Mouse (Mus musculus): ENCODE measurements around the gene Pdgfc. TPM values are rescaled to one million over a fixed set of nuclear protein-coding genes. Genes with fewer than 3 reads are reported as not detected.

The Pdgfc gene
- polyA plus RNA-seq, 1 experiment: 1.3 TPM

DNA sequence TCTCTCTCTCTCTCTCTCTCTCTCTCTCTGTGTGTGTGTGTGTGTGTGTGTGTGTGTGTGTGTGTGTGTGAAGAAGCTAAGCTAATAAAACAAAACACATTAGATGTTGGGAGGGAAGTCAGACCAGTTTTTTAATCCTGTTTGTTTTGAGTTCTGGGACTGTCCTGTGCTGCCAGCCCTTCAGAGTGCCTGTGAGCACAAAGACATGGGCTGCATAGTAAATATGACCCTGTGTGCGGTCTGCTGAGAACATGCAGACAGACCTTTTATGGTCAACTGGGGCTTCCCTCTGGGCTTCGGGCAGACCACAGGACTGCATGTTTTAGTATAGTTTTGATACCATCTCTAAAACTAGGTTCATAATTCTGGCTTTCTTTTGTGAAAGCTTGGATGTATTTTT lies 32.3 kb downstream of the Pdgfc start:
- TF ChIP-seq POLR2A (IDR thresholded peaks at IDR 0.05; ENCODE audit: borderline replicate concordance, extremely low read depth, low read depth, low read length): no peak
- no peak for TF ChIP-seq CTCF (IDR thresholded peaks at IDR 0.05; ENCODE audit: insufficient read depth, low read length)
- Histone ChIP-seq H3K4me3 (replicated peaks; ENCODE audit: extremely low read depth, low read depth, low read length) (no peak overlapping the region), H3K4me1 (ENCODE audit: control insufficient read depth, insufficient read depth, low read length) (no peaks in the 10 kb centered on the region)
- no peak for DNase-seq
- whole genome bisulfite sequencing: 61% methylated on average over 2 of the region's 2 CpGs

DNA sequence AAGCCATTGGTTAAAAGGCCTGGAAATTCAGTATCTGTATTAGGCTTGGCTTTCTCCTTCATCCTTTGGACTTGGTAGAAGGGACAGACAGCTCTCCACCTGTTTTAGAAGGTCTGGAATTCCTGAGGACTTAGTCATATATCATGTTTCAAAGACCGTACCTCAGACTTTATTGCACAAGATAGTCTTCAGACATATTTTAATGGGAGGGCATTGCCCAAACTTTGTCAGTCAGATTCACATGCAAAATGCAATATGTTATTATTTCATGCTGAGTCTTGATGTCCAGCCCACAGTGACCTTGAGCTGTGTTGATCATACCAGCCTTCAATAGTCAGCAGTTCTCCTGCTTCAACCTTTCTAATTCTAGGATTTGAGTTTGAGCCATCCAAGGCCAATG lies 64.9 kb downstream of the Pdgfc start:
- no peak overlapping the region for H3K4me3 ChIP-seq (replicated peaks; ENCODE audit: extremely low read depth, low read depth, low read length)
- no peak for DNase-seq
- peaks cover 3% of the 10 kb centered on the region; the same call in 1 of the 2 replicates for H3K4me1 ChIP-seq (ENCODE audit: control insufficient read depth, insufficient read depth, low read length)
- 83% methylated on average over 1 of the region's 1 CpGs for WGBS
- TF ChIP-seq CTCF (IDR thresholded peaks at IDR 0.05; ENCODE audit: insufficient read depth, low read length): no peak
- TF ChIP-seq POLR2A (IDR thresholded peaks at IDR 0.05; ENCODE audit: borderline replicate concordance, extremely low read depth, low read depth, low read length): no peak

DNA sequence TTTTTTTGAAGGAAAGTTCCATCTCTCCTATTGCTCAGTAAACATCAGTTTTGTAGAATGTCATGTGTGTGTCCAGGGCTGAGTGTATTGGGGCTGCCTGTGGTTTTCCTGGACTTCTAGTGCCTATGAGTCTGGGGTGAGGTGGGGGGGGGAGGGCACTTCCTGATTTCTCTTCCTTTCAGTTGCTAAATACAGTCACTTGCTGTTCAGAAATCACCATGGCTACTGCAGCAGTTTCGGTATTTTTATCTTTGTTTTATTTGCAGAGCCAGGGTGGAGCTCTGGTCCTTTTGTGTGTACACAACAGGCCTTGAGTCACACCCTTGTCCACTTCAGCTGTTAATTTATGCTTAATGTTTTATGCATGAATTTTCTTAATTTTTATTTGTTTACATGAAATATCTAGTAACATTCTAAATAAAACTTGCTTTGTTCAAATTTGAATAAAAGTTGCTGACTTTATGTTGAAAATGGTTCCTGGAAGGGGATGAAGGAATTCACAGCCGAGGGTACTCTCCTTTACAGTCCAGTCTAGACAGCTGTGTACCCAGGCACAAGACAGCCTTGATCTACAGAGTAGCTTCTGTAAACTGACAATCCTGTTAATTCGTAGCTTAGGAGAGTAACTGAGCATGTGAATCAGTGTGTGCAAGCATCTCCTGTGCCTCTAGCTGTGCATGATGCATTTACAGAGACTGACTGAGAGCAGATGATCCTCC lies 66.1 kb downstream of the Pdgfc start:
- WGBS: 15% methylated on average over 3 of the region's 3 CpGs
- TF ChIP-seq POLR2A (IDR thresholded peaks at IDR 0.05; ENCODE audit: borderline replicate concordance, extremely low read depth, low read depth, low read length) (no peak), CTCF (IDR thresholded peaks at IDR 0.05; ENCODE audit: insufficient read depth, low read length) (no peak)
- DNase-seq: no peak
- Histone ChIP-seq H3K4me1 (ENCODE audit: control insufficient read depth, insufficient read depth, low read length) (peaks cover 3% of the 10 kb centered on the region; the same call in 1 of the 2 replicates), H3K4me3 (replicated peaks; ENCODE audit: extremely low read depth, low read depth, low read length) (no peak overlapping the region)

DNA sequence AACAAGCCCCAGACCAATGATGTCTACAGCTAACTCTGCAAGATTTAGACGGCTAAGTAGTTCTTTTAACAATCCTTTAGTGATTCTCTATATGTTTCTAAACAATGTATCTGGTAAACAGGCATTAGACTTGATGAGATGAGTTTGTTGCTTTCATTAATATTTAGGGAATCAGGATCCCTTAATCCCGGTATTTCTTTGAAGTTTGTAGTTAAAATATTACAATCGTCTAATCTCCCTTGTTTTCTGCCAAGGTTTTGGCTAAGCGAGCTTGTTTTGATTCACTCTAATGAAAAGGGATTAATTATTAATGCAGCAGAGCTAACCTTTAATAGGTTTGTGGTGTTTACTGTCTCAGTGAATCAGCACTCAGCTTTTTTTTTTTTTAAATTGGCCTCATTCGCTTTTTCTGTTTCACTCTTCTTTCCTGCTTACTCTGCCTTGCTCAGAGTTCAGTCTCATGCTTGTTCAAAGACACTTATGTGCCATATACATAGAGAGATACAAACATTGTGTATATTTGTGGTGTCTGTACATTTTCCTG lies 66.7 kb downstream of the Pdgfc start:
- TF ChIP-seq POLR2A (IDR thresholded peaks at IDR 0.05; ENCODE audit: borderline replicate concordance, extremely low read depth, low read depth, low read length) (no peak), CTCF (IDR thresholded peaks at IDR 0.05; ENCODE audit: insufficient read depth, low read length) (no peak)
- WGBS: 61% methylated on average over 5 of the region's 5 CpGs
- Histone ChIP-seq H3K4me1 (ENCODE audit: control insufficient read depth, insufficient read depth, low read length) (peaks cover 3% of the 10 kb centered on the region; the same call in 1 of the 2 replicates), H3K4me3 (replicated peaks; ENCODE audit: extremely low read depth, low read depth, low read length) (no peak overlapping the region)
- no peak for DNase-seq

DNA sequence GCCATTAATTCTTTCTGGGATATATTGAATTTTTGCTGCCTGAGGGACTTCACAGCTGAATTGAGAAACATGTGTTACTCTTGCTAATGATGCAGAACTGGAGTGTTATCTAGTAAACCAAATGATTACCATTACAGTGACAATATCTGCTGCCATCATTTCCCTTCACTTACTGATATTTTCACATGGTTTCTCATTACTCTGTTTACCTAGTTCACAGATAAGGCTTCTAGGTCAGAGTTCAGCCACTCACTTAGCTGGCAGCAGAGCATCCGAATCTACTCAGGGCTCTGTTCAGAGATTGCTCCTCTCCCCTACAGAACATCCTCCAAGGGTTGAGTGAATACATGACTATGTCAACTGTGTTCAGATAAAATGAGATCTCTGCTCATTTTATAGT lies 71.3 kb downstream of the Pdgfc start:
- TF ChIP-seq POLR2A (IDR thresholded peaks at IDR 0.05; ENCODE audit: borderline replicate concordance, extremely low read depth, low read depth, low read length) (no peak), CTCF (IDR thresholded peaks at IDR 0.05; ENCODE audit: insufficient read depth, low read length) (no peak)
- no peak overlapping the region for H3K4me3 ChIP-seq (replicated peaks; ENCODE audit: extremely low read depth, low read depth, low read length)
- H3K4me1 ChIP-seq (ENCODE audit: control insufficient read depth, insufficient read depth, low read length): peaks cover 2% of the 10 kb centered on the region; the same call in 1 of the 2 replicates
- DNase-seq: no peak
- WGBS: 54% methylated on average over 1 of the region's 1 CpGs

DNA sequence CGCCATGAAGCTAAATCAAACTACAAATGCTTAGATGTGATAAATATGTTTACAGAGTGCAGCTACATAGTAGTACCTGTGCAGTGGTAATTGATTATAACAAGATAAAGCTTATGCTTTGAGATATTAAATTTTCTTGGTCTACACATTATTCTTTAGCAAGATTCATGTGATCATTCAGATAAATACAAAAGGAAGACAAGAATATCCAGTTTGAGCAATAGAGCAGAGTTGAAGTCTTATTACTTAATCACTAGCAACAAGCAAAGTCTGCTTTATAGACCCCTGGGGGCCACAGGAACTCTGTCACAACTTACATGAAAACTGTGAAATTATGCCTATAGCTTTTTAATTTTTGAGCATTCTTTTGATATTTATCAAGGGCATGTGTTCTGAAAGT lies 74.8 kb downstream of the Pdgfc start:
- no peaks in the 10 kb centered on the region for H3K4me1 ChIP-seq (ENCODE audit: control insufficient read depth, insufficient read depth, low read length)
- 51% methylated on average over 1 of the region's 1 CpGs for WGBS
- DNase-seq: no peak
- TF ChIP-seq POLR2A (IDR thresholded peaks at IDR 0.05; ENCODE audit: borderline replicate concordance, extremely low read depth, low read depth, low read length) (no peak), CTCF (IDR thresholded peaks at IDR 0.05; ENCODE audit: insufficient read depth, low read length) (no peak)
- H3K4me3 ChIP-seq (replicated peaks; ENCODE audit: extremely low read depth, low read depth, low read length): no peak overlapping the region

DNA sequence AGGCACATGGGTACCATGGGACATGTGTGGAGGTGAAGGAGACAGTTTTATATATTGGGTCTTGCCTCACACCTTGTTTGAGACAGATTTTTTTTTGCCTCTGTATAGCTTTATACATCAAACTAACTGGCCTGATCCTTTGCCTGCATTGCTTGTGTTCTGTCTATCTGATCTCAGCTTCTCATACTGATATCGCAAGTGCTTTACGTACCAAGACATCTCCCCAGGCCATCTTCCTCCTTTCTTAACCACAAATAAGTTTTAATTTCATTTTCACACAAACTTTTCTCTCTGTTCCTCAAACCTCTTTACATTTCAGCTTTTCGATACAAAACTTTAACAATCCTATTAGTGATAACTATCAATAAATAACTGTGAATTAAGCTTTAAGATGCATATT lies 76.7 kb downstream of the Pdgfc start:
- TF ChIP-seq CTCF (IDR thresholded peaks at IDR 0.05; ENCODE audit: insufficient read depth, low read length) (no peak), POLR2A (IDR thresholded peaks at IDR 0.05; ENCODE audit: borderline replicate concordance, extremely low read depth, low read depth, low read length) (no peak)
- 83% methylated on average over 3 of the region's 3 CpGs for WGBS
- DNase-seq: no peak
- Histone ChIP-seq H3K4me1 (ENCODE audit: control insufficient read depth, insufficient read depth, low read length) (no peaks in the 10 kb centered on the region), H3K4me3 (replicated peaks; ENCODE audit: extremely low read depth, low read depth, low read length) (no peak overlapping the region)

DNA sequence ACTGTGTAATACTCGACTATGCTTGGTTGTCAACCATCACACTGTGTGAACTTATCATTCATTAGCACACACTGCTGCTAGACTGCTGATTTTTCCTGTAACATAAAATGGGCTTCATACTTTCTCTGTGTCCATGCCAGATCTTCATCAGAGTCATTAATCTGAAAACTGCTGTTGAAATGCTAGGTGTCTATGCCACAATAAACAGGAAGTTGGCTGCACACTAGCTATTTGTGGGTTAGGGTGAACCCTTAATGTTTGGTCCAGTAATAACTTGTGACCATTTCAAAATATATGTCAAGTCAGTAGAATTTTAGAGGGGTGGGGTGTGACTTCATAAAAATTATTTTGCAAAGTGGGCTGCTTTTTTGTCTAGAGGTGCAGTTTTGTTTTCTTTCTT lies 84.4 kb downstream of the Pdgfc start:
- no peak for DNase-seq
- Histone ChIP-seq H3K4me1 (ENCODE audit: control insufficient read depth, insufficient read depth, low read length) (no peaks in the 10 kb centered on the region), H3K4me3 (replicated peaks; ENCODE audit: extremely low read depth, low read depth, low read length) (no peak overlapping the region)
- WGBS: 48% methylated on average over 1 of the region's 1 CpGs
- TF ChIP-seq POLR2A (IDR thresholded peaks at IDR 0.05; ENCODE audit: borderline replicate concordance, extremely low read depth, low read depth, low read length) (no peak), CTCF (IDR thresholded peaks at IDR 0.05; ENCODE audit: insufficient read depth, low read length) (no peak)

DNA sequence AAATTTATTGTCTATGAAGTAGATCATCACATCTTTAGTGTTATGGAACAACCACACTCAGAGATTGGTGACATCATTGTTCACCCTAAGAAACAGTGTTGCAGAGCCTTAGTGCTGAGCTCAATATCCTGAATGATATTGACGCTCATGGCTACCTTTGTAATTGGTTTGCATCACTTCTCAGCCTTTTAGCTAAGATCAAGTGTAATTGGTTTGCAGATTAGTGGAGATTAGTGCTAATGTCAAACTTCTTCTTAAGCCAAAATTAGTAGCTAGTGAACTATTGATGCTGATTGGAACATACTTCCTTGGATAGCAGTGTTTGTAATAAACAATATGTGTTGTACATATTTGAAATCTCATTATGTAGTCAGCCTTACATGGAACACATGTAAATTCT lies 85.5 kb downstream of the Pdgfc start:
- 87% methylated on average over 1 of the region's 1 CpGs for WGBS
- no peak overlapping the region for H3K4me3 ChIP-seq (replicated peaks; ENCODE audit: extremely low read depth, low read depth, low read length)
- H3K4me1 ChIP-seq (ENCODE audit: control insufficient read depth, insufficient read depth, low read length): no peaks in the 10 kb centered on the region
- TF ChIP-seq POLR2A (IDR thresholded peaks at IDR 0.05; ENCODE audit: borderline replicate concordance, extremely low read depth, low read depth, low read length): no peak
- TF ChIP-seq CTCF (IDR thresholded peaks at IDR 0.05; ENCODE audit: insufficient read depth, low read length): no peak
- no peak for DNase-seq

DNA sequence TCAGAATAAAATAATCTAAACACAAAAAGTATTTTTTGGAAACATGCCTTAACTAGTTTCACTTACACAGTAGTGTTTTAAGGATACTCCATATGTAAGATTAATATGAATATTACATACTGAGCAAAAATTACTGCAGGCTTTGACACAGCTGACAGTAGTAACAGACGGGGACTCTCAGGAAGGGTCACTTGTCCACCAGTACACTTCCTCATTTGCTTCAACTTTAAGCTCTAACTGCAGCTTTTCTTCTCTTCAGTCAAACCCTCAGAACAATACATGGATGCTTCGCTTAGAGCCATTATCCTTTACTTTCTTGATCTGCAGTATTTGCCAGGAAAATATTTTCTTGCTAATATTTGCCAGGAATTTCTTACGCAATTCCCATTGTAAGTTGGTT lies 87.2 kb downstream of the Pdgfc start:
- no peak for TF ChIP-seq POLR2A (IDR thresholded peaks at IDR 0.05; ENCODE audit: borderline replicate concordance, extremely low read depth, low read depth, low read length)
- TF ChIP-seq CTCF (IDR thresholded peaks at IDR 0.05; ENCODE audit: insufficient read depth, low read length): no peak
- WGBS: 63% methylated on average over 3 of the region's 3 CpGs
- no peaks in the 10 kb centered on the region for H3K4me1 ChIP-seq (ENCODE audit: control insufficient read depth, insufficient read depth, low read length)
- no peak overlapping the region for H3K4me3 ChIP-seq (replicated peaks; ENCODE audit: extremely low read depth, low read depth, low read length)
- no peak for DNase-seq

All from lung, adult 2 months (tissue).